Mouse (Mus musculus) CH12.LX (cell line): ENCODE results near the gene Gm17334. TPM values are rescaled to one million over a fixed set of nuclear protein-coding genes. Genes with fewer than 3 reads are reported as not detected.

Source experiments
- DNase-seq: peaks from one replicate; pipeline ENCODE4 v3.0.0-alpha.2; 2013; ENCODE audit errors: extremely low read depth
- H3K27ac ChIP-seq: 2 replicates; pipeline ENCODE4 v1.5.1; 2012; ENCODE audit warnings: low read depth, mild to moderate bottlenecking, control low read depth, moderate library complexity; ENCODE audit not compliant: insufficient read depth
- H3K27me3 ChIP-seq: replicated peaks from 2 replicates; pipeline ENCODE3; 2012; ENCODE audit warnings: inconsistent platforms
- H3K36me3 ChIP-seq, 2 experiments: replicated peaks in 1 of 2; 2 replicates each; pipeline versions ENCODE3 to v1.6.1; 2012; ENCODE audit warnings: inconsistent platforms in 1 of 2, low read length in 1 of 2, mild to moderate bottlenecking in 1 of 2, mixed read lengths in 1 of 2, moderate library complexity in 1 of 2; ENCODE audit not compliant: control insufficient read depth in 1 of 2, insufficient read depth in 1 of 2
- H3K4me1 ChIP-seq, 2 experiments: 2 replicates each; pipeline ENCODE4 v1.6.1; 2012; ENCODE audit warnings: inconsistent platforms in 1 of 2, moderate library complexity in 1 of 2; ENCODE audit not compliant: insufficient read depth in 2 of 2, control insufficient read depth in 1 of 2
- H3K4me2 ChIP-seq: 2 replicates; pipeline ENCODE4 v1.6.1; 2012; ENCODE audit warnings: low read depth, mild to moderate bottlenecking, control low read depth; ENCODE audit not compliant: poor library complexity, insufficient read depth, severe bottlenecking
- H3K4me3 ChIP-seq, 3 experiments: fragments of 150-350 bp in 1 of 3; sonication (generic) in 1 of 3; replicated peaks in 1 of 3; 2 replicates each; pipeline versions ENCODE3 to v1.5.1; 2011 to 2012; ENCODE audit warnings: low read depth in 2 of 3, low read length in 2 of 3, mild to moderate bottlenecking in 2 of 3, moderate library complexity in 2 of 3, control low read depth in 1 of 3, improper control_type of control experiment in 1 of 3, inconsistent platforms in 1 of 3, mixed read lengths in 1 of 3; ENCODE audit not compliant: poor library complexity in 1 of 3
- H3K79me2 ChIP-seq: replicated peaks from 2 replicates; pipeline ENCODE4 v1.6.1; 2012; ENCODE audit warnings: mild to moderate bottlenecking, moderate library complexity; ENCODE audit not compliant: control insufficient read depth, poor library complexity, insufficient read depth, severe bottlenecking; ENCODE audit errors: extremely low read depth
- H3K9ac ChIP-seq: 2 replicates; pipeline ENCODE4 v1.6.1; 2012; ENCODE audit warnings: low read depth, mild to moderate bottlenecking, control low read depth, moderate library complexity; ENCODE audit not compliant: insufficient read depth
- H3K9me3 ChIP-seq: replicated peaks from 2 replicates; pipeline ENCODE3; 2012; ENCODE audit warnings: low read length, inconsistent platforms, mixed read lengths
- BHLHE40 ChIP-seq: IDR thresholded peaks from 2 replicates; pipeline ENCODE4 v1.6.1; 2011; ENCODE audit warnings: mild to moderate bottlenecking, low read depth, low read length, improper control_type of control experiment
- CHD1 ChIP-seq: IDR thresholded peaks from 2 replicates; pipeline ENCODE4 v1.6.1; 2012; ENCODE audit warnings: low read depth, low read length, improper control_type of control experiment, inconsistent platforms
- CHD2 ChIP-seq: IDR thresholded peaks from 2 replicates; pipeline ENCODE4 v1.6.1; 2011; ENCODE audit warnings: low read length, improper control_type of control experiment
- CTCF ChIP-seq, 2 experiments: IDR thresholded peaks in 1 of 2; conservative IDR thresholded peaks in 1 of 2; 2 replicates each; pipeline ENCODE4 v1.5.1; 2011 to 2012; ENCODE audit warnings: low read depth in 2 of 2, low read length in 2 of 2, improper control_type of control experiment in 1 of 2, inconsistent platforms in 1 of 2, mild to moderate bottlenecking in 1 of 2, moderate library complexity in 1 of 2
- E2F4 ChIP-seq: IDR thresholded peaks from 2 replicates; pipeline ENCODE4 v1.6.1; 2011; ENCODE audit warnings: low read depth, low read length, improper control_type of control experiment; ENCODE audit not compliant: insufficient replicate concordance
- ELF1 ChIP-seq: IDR thresholded peaks from 2 replicates; pipeline ENCODE4 v1.6.1; 2014; ENCODE audit warnings: low read depth, mild to moderate bottlenecking, inconsistent platforms, low read length, improper control_type of control experiment
- EP300 ChIP-seq: IDR thresholded peaks from 2 replicates; pipeline ENCODE4 v1.6.1; 2011; ENCODE audit warnings: low read length, improper control_type of control experiment
- ETS1 ChIP-seq: conservative IDR thresholded peaks from 2 replicates; pipeline ENCODE4 v1.6.1; 2012; ENCODE audit warnings: low read depth, mild to moderate bottlenecking, inconsistent platforms, low read length, improper control_type of control experiment, moderate library complexity
- GABPA ChIP-seq: IDR thresholded peaks from 2 replicates; pipeline ENCODE4 v1.6.1; 2012; ENCODE audit warnings: low read depth, low read length, improper control_type of control experiment, inconsistent platforms; ENCODE audit not compliant: insufficient replicate concordance
- HCFC1 ChIP-seq: IDR thresholded peaks from 2 replicates; pipeline ENCODE4 v1.6.1; 2012; ENCODE audit warnings: low read depth, mild to moderate bottlenecking, inconsistent platforms, low read length, improper control_type of control experiment
- IRF4 ChIP-seq: IDR thresholded peaks from 2 replicates; pipeline ENCODE4 v1.6.1; 2014; ENCODE audit warnings: low read depth, mild to moderate bottlenecking, inconsistent platforms, low read length, improper control_type of control experiment
- JUN ChIP-seq: IDR thresholded peaks from 2 replicates; pipeline ENCODE4 v1.6.1; 2011; ENCODE audit warnings: low read depth, mild to moderate bottlenecking, low read length, improper control_type of control experiment, moderate library complexity; ENCODE audit not compliant: insufficient read depth
- JUND ChIP-seq: conservative IDR thresholded peaks from 2 replicates; pipeline ENCODE4 v1.6.1; 2011; ENCODE audit warnings: low read depth, low read length, improper control_type of control experiment
- KAT2A ChIP-seq: IDR thresholded peaks from 2 replicates; pipeline ENCODE4 v1.6.1; 2012; ENCODE audit warnings: low read length, improper control_type of control experiment, inconsistent platforms; ENCODE audit not compliant: insufficient replicate concordance
- MAFK ChIP-seq: IDR thresholded peaks from 2 replicates; pipeline ENCODE4 v1.6.1; 2011; ENCODE audit warnings: low read length, improper control_type of control experiment; ENCODE audit not compliant: insufficient replicate concordance
- MAX ChIP-seq: IDR thresholded peaks from 2 replicates; pipeline ENCODE4 v1.6.1; 2011; ENCODE audit warnings: low read length, improper control_type of control experiment
- MAZ ChIP-seq: IDR thresholded peaks from 2 replicates; pipeline ENCODE4 v1.6.1; 2012; ENCODE audit warnings: low read depth, mild to moderate bottlenecking, inconsistent platforms, low read length, improper control_type of control experiment, moderate library complexity
- MEF2A ChIP-seq: IDR thresholded peaks from 2 replicates; pipeline ENCODE4 v1.6.1; 2014; ENCODE audit warnings: low read depth, mild to moderate bottlenecking, inconsistent platforms, low read length, improper control_type of control experiment, borderline replicate concordance
- MXI1 ChIP-seq: IDR thresholded peaks from 2 replicates; pipeline ENCODE4 v1.6.1; 2011; ENCODE audit warnings: mild to moderate bottlenecking, low read depth, low read length, improper control_type of control experiment
- MYC ChIP-seq: IDR thresholded peaks from 2 replicates; pipeline ENCODE4 v1.6.1; 2011; ENCODE audit warnings: low read depth, mild to moderate bottlenecking, improper control_type of control experiment, low read length
- NELFE ChIP-seq: IDR thresholded peaks from 2 replicates; pipeline ENCODE4 v1.6.1; 2011; ENCODE audit warnings: low read depth, low read length, improper control_type of control experiment
- NRF1 ChIP-seq: IDR thresholded peaks from 2 replicates; pipeline ENCODE4 v1.6.1; 2014; ENCODE audit warnings: low read depth, mild to moderate bottlenecking, inconsistent platforms, low read length, improper control_type of control experiment, moderate library complexity
- PAX5 ChIP-seq: IDR thresholded peaks from 2 replicates; pipeline ENCODE4 v1.6.1; 2012; ENCODE audit warnings: low read length, inconsistent platforms, mixed read lengths
- POLR2A ChIP-seq: IDR thresholded peaks from 2 replicates; pipeline ENCODE4 v1.6.1; 2011; ENCODE audit warnings: low read depth, mild to moderate bottlenecking, improper control_type of control experiment, low read length
- POLR2AphosphoS2 ChIP-seq: IDR thresholded peaks from 2 replicates; pipeline ENCODE4 v1.6.1; 2011; ENCODE audit warnings: low read depth, low read length, improper control_type of control experiment
- RAD21 ChIP-seq: IDR thresholded peaks from 2 replicates; pipeline ENCODE4 v1.6.1; 2011; ENCODE audit warnings: low read depth, mild to moderate bottlenecking, low read length, improper control_type of control experiment, moderate library complexity
- RCOR1 ChIP-seq: conservative IDR thresholded peaks from 2 replicates; pipeline ENCODE4 v1.6.1; 2012; ENCODE audit warnings: low read depth, mild to moderate bottlenecking, inconsistent platforms, low read length, improper control_type of control experiment
- SIN3A ChIP-seq: IDR thresholded peaks from 2 replicates; pipeline ENCODE4 v1.6.1; 2012; ENCODE audit warnings: low read length, improper control_type of control experiment, inconsistent platforms
- SMC3 ChIP-seq: IDR thresholded peaks from 2 replicates; pipeline ENCODE4 v1.6.1; 2011; ENCODE audit warnings: low read depth, low read length, improper control_type of control experiment
- TBP ChIP-seq: conservative IDR thresholded peaks from 2 replicates; pipeline ENCODE4 v1.6.1; 2011; ENCODE audit warnings: low read depth, low read length, improper control_type of control experiment
- TCF12 ChIP-seq: IDR thresholded peaks from 2 replicates; pipeline ENCODE4 v1.6.1; 2014; ENCODE audit warnings: low read depth, mild to moderate bottlenecking, inconsistent platforms, low read length, improper control_type of control experiment
- UBTF ChIP-seq: IDR thresholded peaks from 2 replicates; pipeline ENCODE4 v1.6.1; 2012; ENCODE audit warnings: low read depth, mild to moderate bottlenecking, inconsistent platforms, low read length, improper control_type of control experiment, moderate library complexity
- USF1 ChIP-seq: IDR thresholded peaks from 2 replicates; pipeline ENCODE4 v1.6.1; 2014; ENCODE audit warnings: low read depth, mild to moderate bottlenecking, inconsistent platforms, low read length, improper control_type of control experiment
- USF2 ChIP-seq: conservative IDR thresholded peaks from 2 replicates; pipeline ENCODE4 v1.6.1; 2011; ENCODE audit warnings: low read depth, low read length, improper control_type of control experiment
- ZC3H11A ChIP-seq: IDR thresholded peaks from 2 replicates; pipeline ENCODE4 v1.6.1; 2012; ENCODE audit warnings: low read depth, mild to moderate bottlenecking, inconsistent platforms, low read length, improper control_type of control experiment
- ZKSCAN1 ChIP-seq: IDR thresholded peaks from 2 replicates; pipeline ENCODE4 v1.6.1; 2012; ENCODE audit warnings: low read depth, inconsistent platforms, low read length, improper control_type of control experiment, borderline replicate concordance
- ZMIZ1 ChIP-seq: IDR thresholded peaks from 2 replicates; pipeline ENCODE4 v1.6.1; 2012; ENCODE audit warnings: low read depth, mild to moderate bottlenecking, inconsistent platforms, low read length, improper control_type of control experiment
- ZNF384 ChIP-seq: IDR thresholded peaks from 2 replicates; pipeline ENCODE4 v1.6.1; 2012; ENCODE audit warnings: low read depth, low read length, improper control_type of control experiment, inconsistent platforms
- dilution Hi-C: fragments of 300-500 bp; cut with MboI; formaldehyde crosslinking; loops from 2 replicates; pipeline ENCODE4 v1.14.3; 2020; ENCODE audit warnings: low sequenced_read_pairs; ENCODE audit not compliant: extremely low pct_unique_long_range_greater_than_20kb, extremely low pct_ligation_motif_present
- in situ Hi-C: fragments of 300-500 bp; cut with MboI; formaldehyde crosslinking; loops from 3 replicates; pipeline ENCODE4 v1.14.3; 2019; ENCODE audit warnings: low sequenced_read_pairs, low pct_ligation_motif_present, low pct_unique_long_range_greater_than_20kb, mixed read lengths
- polyA plus RNA-seq: library from polyadenylated mRNA; unstranded; fragments of >175 nt; gene quantifications from 2 replicates; pipeline ENCODE4 v1.2.1, GENCODE M21; 2012; ENCODE audit warnings: low read depth; ENCODE audit not compliant: insufficient read length
- total RNA-seq, 2 experiments: library from RNA; depleted of rRNA; stranded (reverse); fragments of 300-350 nt in 1 of 2; fragments of >200 nt in 1 of 2; gene quantifications; 2 replicates each; pipeline ENCODE4 v1.2.3; 2012 to 2014

Gene Gm17334
- total and polyA plus RNA-seq, 3 experiments, result 0.47 to 0.72 TPM; not detected in 1

GRCm38 (mm10) chr11:53737573-53737946 is 35.4 kb downstream of the Gm17334 start:
- peak overlapping the region; percentile 66 for H3K27ac ChIP-seq
- in situ Hi-C loops, result loop anchor here (5.0 kb wide), 2 partner anchors 150 to 270 kb away; no protein-coding TSS in a partner anchor
- no peak overlapping the region for H3K4me3 ChIP-seq

GRCm38 (mm10) chr11:53736771-53737572 is 36.0 kb downstream of the Gm17334 start:
- in situ Hi-C loops (loop anchor here (5.0 kb wide), 2 partner anchors 150 to 270 kb away; no protein-coding TSS in a partner anchor), dilution Hi-C loops (no loop called here)
- H3K27me3 ChIP-seq, result no peaks in the 10 kb centered on the region
- peak overlapping the region; percentile 40; the same call in 1 of the 2 replicates for H3K9ac ChIP-seq
- H3K9me3 ChIP-seq, result no peaks in the 10 kb centered on the region
- no peaks in the 10 kb centered on the region for H3K36me3 ChIP-seq
- peaks cover 8 to 35% of the 10 kb centered on the region in 2 experiments for H3K4me1 ChIP-seq
- peak overlapping the region; percentile 74 for H3K27ac ChIP-seq
- peak overlapping the region; percentile 9; the same call in 1 of the 2 replicates for H3K4me2 ChIP-seq
- DNase-seq, result peak; percentile 99
- no peaks in the 10 kb centered on the region for H3K79me2 ChIP-seq
- H3K4me3 ChIP-seq, result no peak overlapping the region
- peak; percentile 74; the same call in 1 of the 2 replicates for TF ChIP-seq NELFE
- peak; percentile 58; the same call in 1 of the 2 replicates for TF ChIP-seq MAZ
- TF ChIP-seq USF2, result no peak
- peak; percentile 21; the same call in 1 of the 2 replicates for TF ChIP-seq CHD2
- TF ChIP-seq TCF12, result peak; percentile 74
- no peak for TF ChIP-seq ZKSCAN1
- TF ChIP-seq MXI1, result peak; percentile 91
- TF ChIP-seq MYC, result peak; percentile 96
- no peak for TF ChIP-seq ZMIZ1
- TF ChIP-seq ZNF384, result peak; percentile 39; the same call in 1 of the 2 replicates
- TF ChIP-seq HCFC1, result peak; percentile 58
- peak; percentile 58 for TF ChIP-seq ELF1
- TF ChIP-seq E2F4, result 0 out of 2 replicates have a peak, but pooled peaks have one; percentile 68
- TF ChIP-seq IRF4, result peak; percentile 86
- no peak for TF ChIP-seq USF1

More at GRCm38 (mm10) chr11:53737573-53737946, 35.4 kb downstream of the Gm17334 start:
- no peaks in the 10 kb centered on the region for H3K79me2 ChIP-seq
- TF ChIP-seq MAX, result no peak
- no peak for TF ChIP-seq TBP
- no peak for TF ChIP-seq ZMIZ1
- no peak for TF ChIP-seq POLR2AphosphoS2
- TF ChIP-seq ETS1, result no peak
- TF ChIP-seq EP300, result no peak
- no peak for TF ChIP-seq NRF1
- no peak for TF ChIP-seq ZKSCAN1
- TF ChIP-seq RAD21, result peak; percentile 64
- TF ChIP-seq JUND, result no peak
- no peak; the same call in 1 of the 2 replicates for TF ChIP-seq UBTF
- TF ChIP-seq HCFC1, result no peak
- no peak; the same call in 1 of the 2 replicates for TF ChIP-seq ZC3H11A
- no peak for TF ChIP-seq MAFK
- TF ChIP-seq USF2, result no peak
- TF ChIP-seq TCF12, result no peak
- TF ChIP-seq IRF4, result no peak
- no peak for TF ChIP-seq POLR2A
- TF ChIP-seq CHD1, result no peak
- TF ChIP-seq RCOR1, result no peak
- no peak for TF ChIP-seq KAT2A
- no peak for TF ChIP-seq E2F4
- TF ChIP-seq JUN, result no peak
- TF ChIP-seq ELF1, result 0 out of 2 replicates have a peak, but pooled peaks have one; percentile 18
- TF ChIP-seq NELFE, result 0 out of 2 replicates have a peak, but pooled peaks have one; percentile 27
- no peak for TF ChIP-seq USF1
- TF ChIP-seq BHLHE40, result no peak
- TF ChIP-seq ZNF384, result no peak
- TF ChIP-seq CHD2, result no peak
- no peak for TF ChIP-seq MEF2A
- no peak for TF ChIP-seq GABPA
- no peak for TF ChIP-seq MXI1
- peak; percentile 80 to 96 for TF ChIP-seq CTCF (conservative IDR thresholded peaks at IDR 0.05 in 1 of 2, IDR thresholded peaks at IDR 0.05 in 1 of 2; ENCODE audit: low read depth in 2 of 2, low read length in 2 of 2)
- no peak for TF ChIP-seq SIN3A
- TF ChIP-seq SMC3, result peak; percentile 75
- TF ChIP-seq PAX5, result no peak
- TF ChIP-seq MYC, result peak; percentile 68; the same call in 1 of the 2 replicates
- 0 out of 2 replicates have a peak, but pooled peaks have one; percentile 63 for TF ChIP-seq MAZ
- TF ChIP-seq, all 38 proteins: peak for 7
- Histone ChIP-seq H3K4me1 (peaks cover 8 to 35% of the 10 kb centered on the region in 2 experiments), H3K27me3 (no peaks in the 10 kb centered on the region), H3K4me2 (no peak overlapping the region), H3K36me3 (no peaks in the 10 kb centered on the region), H3K9ac (no peak overlapping the region), H3K9me3 (no peaks in the 10 kb centered on the region)
- DNase-seq, result peak; percentile 86
- dilution Hi-C loops, result no loop called here
